Mouse (Mus musculus) myocyte (in vitro differentiated cells): ENCODE measurements at regions not wholly inside any gene's neighbourhood (a gene's known extent, or its start where the extent isn't known, plus 50 kb on each side); places are given as distances from the start of the nearest gene placed in this dataset.

Experiments
- H3K27me3 ChIP-seq: one replicate; pipeline ENCODE4 v1.6.1; 2011; ENCODE audit not compliant: control insufficient read depth, insufficient read depth, insufficient read length
- H3K36me3 ChIP-seq: one replicate; pipeline ENCODE4 v1.6.1; 2011; ENCODE audit not compliant: control insufficient read depth, insufficient read depth
- H3K4me2 ChIP-seq: one replicate; pipeline ENCODE4 v1.6.1; 2011; ENCODE audit warnings: low read depth, control low read depth
- H3K4me3 ChIP-seq: one replicate; pipeline ENCODE4 v1.5.1; 2011; ENCODE audit warnings: mild to moderate bottlenecking, control low read depth, moderate library complexity
- H3K79me2 ChIP-seq: one replicate; pipeline ENCODE4 v1.6.1; 2011; ENCODE audit not compliant: control insufficient read depth, insufficient read depth
- H3ac ChIP-seq: one replicate; pipeline ENCODE4 v1.6.1; 2011; ENCODE audit not compliant: control insufficient read depth, insufficient read length
- CEBPB ChIP-seq: IDR thresholded peaks from 2 replicates; pipeline ENCODE4 v1.6.1; 2011; ENCODE audit warnings: mild to moderate bottlenecking, moderate library complexity; ENCODE audit not compliant: poor library complexity, insufficient read depth, severe bottlenecking
- E2F4 ChIP-seq: IDR thresholded peaks from one replicate; pipeline ENCODE4 v1.6.1; 2011; ENCODE audit warnings: mild to moderate bottlenecking, control low read depth, moderate library complexity; ENCODE audit not compliant: insufficient read depth
- MAX ChIP-seq: IDR thresholded peaks from one replicate; pipeline ENCODE4 v1.6.1; 2011; ENCODE audit warnings: low read depth, mild to moderate bottlenecking, control low read depth
- MYOD1 ChIP-seq, 3 experiments: IDR thresholded peaks; one replicate each; pipeline ENCODE4 v1.6.1; 2011; ENCODE audit warnings: control low read depth in 2 of 3, low read depth in 2 of 3, mild to moderate bottlenecking in 2 of 3, moderate library complexity in 1 of 3; ENCODE audit not compliant: insufficient read length in 2 of 3, control insufficient read depth in 1 of 3
- MYOG ChIP-seq, 3 experiments: IDR thresholded peaks; one replicate each; pipeline ENCODE4 v1.6.1; 2011; ENCODE audit warnings: control low read depth in 2 of 3, low read depth in 2 of 3, mild to moderate bottlenecking in 2 of 3; ENCODE audit not compliant: insufficient read length in 2 of 3, control insufficient read depth in 1 of 3, insufficient read depth in 1 of 3
- POLR2A ChIP-seq: IDR thresholded peaks from one replicate; pipeline ENCODE4 v1.6.1; 2011; ENCODE audit warnings: low read depth, mild to moderate bottlenecking, control low read depth, moderate library complexity; ENCODE audit not compliant: insufficient read length
- POLR2AphosphoS2 ChIP-seq: IDR thresholded peaks from one replicate; pipeline ENCODE4 v1.6.1; 2011; ENCODE audit warnings: low read depth, control low read depth; ENCODE audit not compliant: insufficient read length
- REST ChIP-seq: IDR thresholded peaks from one replicate; pipeline ENCODE4 v1.6.1; 2011; ENCODE audit warnings: mild to moderate bottlenecking, control low read depth, moderate library complexity; ENCODE audit not compliant: insufficient read depth, insufficient read length
- SRF ChIP-seq: IDR thresholded peaks from one replicate; pipeline ENCODE4 v1.6.1; 2011; ENCODE audit warnings: low read depth; ENCODE audit not compliant: control insufficient read depth, insufficient read length
- TCF12 ChIP-seq: IDR thresholded peaks from one replicate; pipeline ENCODE4 v1.6.1; 2011; ENCODE audit warnings: mild to moderate bottlenecking, control low read depth; ENCODE audit not compliant: poor library complexity, insufficient read depth, severe bottlenecking
- TCF3 ChIP-seq: IDR thresholded peaks from one replicate; pipeline ENCODE4 v1.6.1; 2011; ENCODE audit warnings: low read depth, control low read depth; ENCODE audit not compliant: insufficient read length
- USF1 ChIP-seq: IDR thresholded peaks from one replicate; pipeline ENCODE4 v1.6.1; 2011; ENCODE audit warnings: low read depth, mild to moderate bottlenecking, control low read depth, moderate library complexity

GRCm38 (mm10) chr10:96881660-96882059, 264.9 kb downstream of the Btg1 start:
- no peak overlapping the region for H3ac ChIP-seq

GRCm38 (mm10) chr10:96901150-96901549, 284.3 kb downstream of the Btg1 start:
- no peak overlapping the region for H3K4me2 ChIP-seq
- H3K27me3 ChIP-seq: no peaks in the 10 kb centered on the region
- H3K36me3 ChIP-seq: no peaks in the 10 kb centered on the region
- H3K4me3 ChIP-seq: no peak overlapping the region
- TF ChIP-seq CEBPB (no peak), TCF12 (no peak), MYOD1 (IDR thresholded peaks at IDR 0.05; ENCODE audit: control insufficient read depth in 1 of 3, insufficient read length in 2 of 3, low read depth in 2 of 3) (no peak), E2F4 (no peak), MAX (no peak), TCF3 (no peak)
- H3ac ChIP-seq: no peak overlapping the region
- no peaks in the 10 kb centered on the region for H3K79me2 ChIP-seq

More at GRCm38 (mm10) chr10:96881660-96882059, 264.9 kb downstream of the Btg1 start:
- Histone ChIP-seq H3K36me3 (no peaks in the 10 kb centered on the region), H3K79me2 (no peaks in the 10 kb centered on the region), H3K4me2 (no peak overlapping the region), H3K27me3 (no peaks in the 10 kb centered on the region), H3K4me3 (no peak overlapping the region)
- TF ChIP-seq POLR2A: no peak
- TF ChIP-seq TCF12: no peak
- no peak for TF ChIP-seq MYOD1 (IDR thresholded peaks at IDR 0.05; ENCODE audit: control insufficient read depth in 1 of 3, insufficient read length in 2 of 3, low read depth in 2 of 3)
- TF ChIP-seq MYOG (IDR thresholded peaks at IDR 0.05; ENCODE audit: control insufficient read depth in 1 of 3, insufficient read depth in 1 of 3, insufficient read length in 2 of 3, low read depth in 2 of 3): no peak
- TF ChIP-seq MAX: no peak
- no peak for TF ChIP-seq SRF
- no peak for TF ChIP-seq REST
- TF ChIP-seq POLR2AphosphoS2: no peak
- no peak for TF ChIP-seq CEBPB
- TF ChIP-seq TCF3: no peak
- TF ChIP-seq E2F4: no peak
- no peak for TF ChIP-seq USF1

- no peak overlapping the region for H3K4me2 ChIP-seq
Observed at GRCm38 (mm10) chr10:96905098-96905809, 288.4 kb downstream of the Btg1 start.

DNA sequence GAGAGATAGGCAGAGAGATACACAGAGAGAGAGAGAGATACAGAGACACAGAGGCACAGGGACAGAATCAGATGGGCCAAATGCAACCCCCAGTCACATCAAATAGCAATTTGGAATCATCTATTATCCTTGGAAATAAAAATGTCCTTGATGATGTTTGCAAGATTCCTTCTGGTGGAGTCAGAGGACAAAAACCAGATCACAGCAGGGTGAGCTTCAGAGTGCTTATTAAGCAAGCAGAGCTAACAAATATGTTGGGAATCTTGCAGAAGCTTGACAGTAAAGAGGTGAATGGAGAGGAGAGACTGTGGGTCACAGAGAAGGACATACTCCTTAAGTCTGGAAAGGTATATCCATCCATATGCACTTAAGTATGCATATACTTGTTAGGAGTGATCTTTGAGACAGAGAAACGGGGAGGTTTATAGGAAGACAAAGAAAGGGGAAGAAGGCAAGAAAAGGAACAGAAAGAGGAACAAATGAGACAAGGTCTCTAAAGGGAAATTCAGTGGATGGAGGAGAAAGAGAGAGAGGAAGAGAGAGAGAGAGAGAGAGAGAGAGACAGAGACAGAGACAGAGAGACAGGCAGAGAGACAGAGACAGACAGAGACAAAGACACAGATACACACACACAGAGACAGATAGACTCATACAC, 293.0 kb downstream of the Btg1 start:
- no peaks in the 10 kb centered on the region for H3K79me2 ChIP-seq
- TF ChIP-seq POLR2AphosphoS2 (no peak), MAX (no peak), USF1 (no peak), MYOG (IDR thresholded peaks at IDR 0.05; ENCODE audit: control insufficient read depth in 1 of 3, insufficient read depth in 1 of 3, insufficient read length in 2 of 3, low read depth in 2 of 3) (no peak), MYOD1 (IDR thresholded peaks at IDR 0.05; ENCODE audit: control insufficient read depth in 1 of 3, insufficient read length in 2 of 3, low read depth in 2 of 3) (no peak), POLR2A (no peak), TCF12 (no peak), TCF3 (no peak), SRF (no peak), E2F4 (no peak), CEBPB (no peak), REST (no peak)

More at GRCm38 (mm10) chr10:96905098-96905809, 288.4 kb downstream of the Btg1 start:
- no peaks in the 10 kb centered on the region for H3K36me3 ChIP-seq
- no peak overlapping the region for H3ac ChIP-seq
- no peak for TF ChIP-seq E2F4
- TF ChIP-seq POLR2A: no peak
- no peak for TF ChIP-seq SRF
- TF ChIP-seq CEBPB: no peak
- no peak overlapping the region for H3K4me3 ChIP-seq
- H3K27me3 ChIP-seq: no peaks in the 10 kb centered on the region
- no peaks in the 10 kb centered on the region for H3K79me2 ChIP-seq

GRCm38 (mm10) chr10:96921181-96921580, 304.4 kb downstream of the Btg1 start:
- no peak overlapping the region for H3K4me2 ChIP-seq
- no peaks in the 10 kb centered on the region for H3K27me3 ChIP-seq
- H3ac ChIP-seq: no peak overlapping the region
- H3K4me3 ChIP-seq: no peak overlapping the region
- no peaks in the 10 kb centered on the region for H3K79me2 ChIP-seq
- H3K36me3 ChIP-seq: no peaks in the 10 kb centered on the region
- TF ChIP-seq CEBPB (no peak), MYOD1 (IDR thresholded peaks at IDR 0.05; ENCODE audit: control insufficient read depth in 1 of 3, insufficient read length in 2 of 3, low read depth in 2 of 3) (no peak), USF1 (no peak), REST (no peak), POLR2AphosphoS2 (no peak), POLR2A (no peak), TCF3 (no peak)

More for the DNA sequence above, 293.0 kb downstream of the Btg1 start:
- Histone ChIP-seq H3K4me2 (no peak overlapping the region), H3K36me3 (no peaks in the 10 kb centered on the region), H3K27me3 (no peaks in the 10 kb centered on the region), H3K4me3 (no peak overlapping the region), H3ac (no peak overlapping the region)
